Mouse (Mus musculus) spleen, postnatal 10 days (tissue): ENCODE data around the gene Otub1.
A peak's percentile ranks its signal among the peaks of the same experiment; 100 is the strongest.

Experiments
- DNase-seq, 2 experiments: peaks; one replicate each; pipeline ENCODE4 v3.0.0; 2021 to 2022; ENCODE audit warnings: low spot score in 2 of 2

The Otub1 gene

DNA sequence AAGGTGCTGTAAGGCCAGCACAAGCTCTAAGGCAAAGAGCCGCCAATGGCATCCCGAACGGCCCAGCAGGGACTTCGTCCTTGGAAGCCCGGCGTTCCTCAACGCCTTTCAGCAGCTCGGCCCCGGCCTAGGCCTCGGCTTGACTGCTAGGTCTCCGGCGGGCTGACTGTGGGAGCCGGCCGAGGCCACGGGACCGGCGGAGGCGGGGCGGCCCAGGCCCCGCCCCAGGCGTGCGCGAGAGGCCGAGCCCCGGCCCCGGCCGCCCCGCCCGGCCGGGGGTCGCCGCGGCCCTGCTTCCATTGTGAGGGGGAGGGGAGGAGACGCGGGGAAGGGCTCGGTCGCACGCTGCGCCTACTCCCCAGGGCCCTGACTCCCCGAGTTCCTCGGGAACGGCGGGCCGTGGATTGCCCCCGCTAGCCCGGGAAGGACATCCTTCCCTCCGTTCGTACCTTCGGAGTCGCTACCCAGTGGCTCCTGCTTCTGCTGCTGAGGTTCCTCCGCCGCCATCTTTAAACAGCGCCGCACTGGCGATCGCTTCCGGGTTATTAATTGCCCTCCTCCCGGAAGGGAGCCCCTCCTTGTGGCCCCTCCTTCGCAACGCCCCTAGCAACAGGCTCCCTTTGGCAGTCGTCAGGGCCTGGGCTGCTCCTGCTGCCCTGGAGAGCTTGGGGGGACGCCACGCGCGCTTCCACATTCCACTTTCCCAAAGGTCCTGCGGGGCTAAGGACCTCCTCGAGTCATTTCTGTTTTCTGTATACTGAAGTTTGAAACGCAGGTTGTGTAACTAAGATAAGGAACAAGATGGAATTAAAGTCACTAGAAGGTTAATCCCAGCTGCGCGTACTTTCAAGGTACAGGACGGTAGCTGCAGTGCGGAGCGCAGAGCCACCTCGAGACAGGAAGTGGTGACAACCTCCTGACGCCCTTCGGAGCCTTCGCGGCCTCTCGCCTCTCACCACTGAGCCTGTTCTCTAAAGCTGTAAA is at the start of gene Otub1:
Otub1 (minus strand) TSS at position 564 of the 984 bp plus-strand sequence.
- peak; percentile 85 to 95 for DNase-seq

DNA sequence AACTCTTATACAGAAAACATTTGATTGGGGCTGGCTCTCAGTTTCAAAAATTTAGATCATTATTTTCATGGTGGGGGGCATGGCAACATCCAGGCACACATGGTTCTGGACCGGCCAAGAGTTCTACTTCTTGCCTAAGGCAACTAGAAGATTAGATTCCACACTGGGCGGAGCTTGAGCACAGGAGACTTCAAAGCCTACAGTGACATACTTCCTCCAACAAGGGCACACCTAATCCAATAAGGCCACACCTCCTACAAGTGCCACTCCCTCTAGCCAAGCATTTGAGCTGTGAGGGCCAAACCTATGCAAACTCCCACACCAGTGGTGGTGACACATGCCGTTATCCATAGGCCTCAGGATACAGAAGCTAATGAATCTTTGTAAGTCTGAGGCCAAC is 39.9 kb upstream of the Otub1 start:
- DNase-seq: no peak

DNA sequence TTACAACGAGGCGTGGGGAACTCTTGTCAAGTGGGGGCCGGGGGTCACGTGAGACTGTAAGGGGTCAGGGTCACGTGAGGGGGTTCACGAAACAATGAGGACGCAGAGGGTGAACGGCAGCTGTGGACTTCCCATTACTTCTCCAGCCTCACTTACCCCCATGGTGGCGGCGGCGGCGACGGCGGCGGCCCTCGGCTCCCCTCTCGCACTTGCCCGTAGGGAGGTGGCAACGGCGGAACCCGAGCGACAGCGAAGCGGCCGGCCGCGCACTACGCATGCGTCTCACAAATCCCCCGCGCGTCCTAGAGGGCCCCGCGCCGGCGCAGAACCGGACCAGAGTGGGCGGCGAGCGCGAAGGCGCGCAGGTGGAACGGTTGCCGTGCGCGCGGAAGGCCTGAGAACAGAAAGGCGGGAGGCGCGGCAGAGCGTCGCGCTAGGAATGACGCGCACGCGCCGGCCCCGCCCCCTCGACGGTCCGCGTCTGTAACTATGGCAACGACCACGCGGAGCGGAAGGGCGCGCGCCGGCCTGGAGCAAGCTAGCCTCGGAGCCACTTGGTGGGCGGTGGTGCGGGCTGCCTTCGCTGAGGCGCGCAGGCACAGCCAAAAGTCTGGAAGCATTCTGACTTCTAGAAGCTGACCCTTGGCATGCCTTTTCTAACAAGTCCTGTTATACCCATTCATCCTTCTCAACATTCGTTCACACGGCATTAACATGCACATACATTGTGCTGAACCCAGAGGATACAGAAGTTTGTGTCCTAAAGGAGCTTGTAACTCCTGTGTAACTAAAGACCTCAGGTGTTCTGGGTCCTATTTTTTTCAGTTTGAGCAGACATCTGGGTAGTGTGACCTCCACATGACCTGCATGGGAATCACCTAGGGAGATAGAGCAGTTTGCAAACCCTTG is 34.9 kb upstream of the Otub1 start, which contains the start of gene Naa40:
Naa40 (minus strand) TSS at position 402 of the 909 bp plus-strand sequence.
- peak; percentile 84 to 96 for DNase-seq

DNA sequence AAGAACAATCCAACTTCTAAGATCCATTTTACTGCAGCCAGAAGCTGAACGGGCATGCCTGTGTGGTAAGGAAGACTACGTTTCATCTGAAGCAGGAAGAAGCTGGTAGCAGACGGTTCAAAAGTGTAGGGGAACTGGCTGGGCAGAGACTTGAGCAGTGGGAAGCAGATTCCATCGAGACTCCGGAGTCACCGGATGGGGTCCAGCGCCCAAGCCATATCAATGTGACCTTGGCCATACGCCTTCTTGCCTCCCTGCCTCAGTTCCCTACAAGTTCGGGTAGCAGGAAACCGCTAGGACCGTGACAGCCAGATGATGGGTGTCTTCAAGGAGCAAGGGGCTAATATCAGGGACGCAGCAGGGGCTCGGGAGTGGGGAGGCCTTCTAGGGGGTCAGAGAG is 34.2 kb upstream of the Otub1 start:
- DNase-seq: peak in 1 of 2 experiments; percentile 47

DNA sequence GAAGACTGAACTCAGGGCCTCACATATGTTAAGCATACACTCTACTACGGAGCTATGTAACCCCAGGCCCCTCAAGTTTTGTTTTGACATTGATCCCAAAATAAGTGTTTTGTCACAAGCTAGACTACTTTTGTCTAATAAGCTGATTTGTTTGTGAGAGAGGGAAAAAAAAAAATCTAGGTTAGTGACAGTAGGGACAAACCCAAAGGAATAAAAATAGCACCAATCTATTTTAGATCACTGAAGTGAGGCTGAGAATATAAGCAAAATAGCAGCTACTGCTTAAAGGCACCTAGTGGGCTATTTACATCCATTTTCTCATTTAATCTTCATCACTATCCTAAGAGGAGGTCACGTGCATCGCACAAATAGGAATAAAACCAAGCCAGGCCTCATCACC is 33.5 kb upstream of the Otub1 start:
- no peak for DNase-seq

DNA sequence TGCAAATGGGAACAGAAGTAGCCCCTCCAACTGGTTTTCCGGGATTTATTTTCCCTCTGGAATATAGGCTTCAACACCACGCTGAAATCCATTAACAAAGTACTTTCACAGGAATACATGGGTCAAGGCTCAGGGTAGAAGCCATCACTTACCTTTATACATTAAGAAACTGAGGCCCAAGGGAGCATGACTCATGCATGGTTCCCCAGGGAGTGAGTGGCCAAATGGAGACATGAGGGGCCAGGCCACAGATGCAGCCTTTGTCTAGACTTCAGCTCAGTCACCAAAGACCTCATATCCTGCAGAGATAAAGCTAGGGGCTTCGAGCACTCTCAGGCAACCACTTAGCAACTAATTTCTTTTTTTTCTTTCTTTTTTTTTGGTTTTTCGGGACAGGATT is 30.6 kb upstream of the Otub1 start:
- DNase-seq: no peak

DNA sequence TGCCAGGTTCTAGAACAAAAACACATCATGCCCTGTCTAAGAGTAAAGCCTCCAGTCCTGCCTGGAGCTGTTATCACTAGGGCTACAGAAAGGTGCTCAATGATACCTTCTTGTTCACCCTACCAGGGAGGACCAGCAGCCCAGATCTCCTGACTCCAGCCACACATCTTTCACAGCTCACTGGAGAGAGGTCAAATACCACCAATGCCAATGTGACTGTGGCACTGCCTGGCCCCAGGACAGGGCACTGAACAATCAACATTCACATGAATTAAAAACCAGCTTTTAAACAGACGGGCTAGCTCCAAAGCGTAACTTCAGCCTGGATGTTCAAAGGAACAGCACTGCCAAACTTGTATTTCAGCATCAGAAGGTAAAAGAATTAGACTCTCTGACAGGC is 29.9 kb upstream of the Otub1 start:
- no peak for DNase-seq

DNA sequence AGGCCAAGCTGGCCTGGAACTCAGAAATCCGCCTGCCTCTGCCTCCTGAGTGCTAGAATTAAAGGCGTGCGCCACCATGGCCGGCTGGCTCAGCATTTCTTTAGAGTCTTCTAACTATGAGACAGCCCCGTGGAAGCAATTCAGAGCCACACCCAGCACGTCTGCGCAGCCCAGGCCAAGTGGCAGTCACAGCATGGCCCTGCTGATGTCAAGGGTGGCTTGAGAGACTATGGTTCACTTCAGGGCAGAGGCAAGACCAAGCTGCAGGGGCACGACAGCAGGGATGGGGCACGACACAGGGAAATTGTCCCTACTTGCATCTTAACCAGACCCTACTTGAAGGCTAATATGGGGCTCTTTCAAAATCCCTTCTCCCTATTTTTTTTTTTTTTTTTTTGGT is 29.3 kb upstream of the Otub1 start:
- DNase-seq: no peak

DNA sequence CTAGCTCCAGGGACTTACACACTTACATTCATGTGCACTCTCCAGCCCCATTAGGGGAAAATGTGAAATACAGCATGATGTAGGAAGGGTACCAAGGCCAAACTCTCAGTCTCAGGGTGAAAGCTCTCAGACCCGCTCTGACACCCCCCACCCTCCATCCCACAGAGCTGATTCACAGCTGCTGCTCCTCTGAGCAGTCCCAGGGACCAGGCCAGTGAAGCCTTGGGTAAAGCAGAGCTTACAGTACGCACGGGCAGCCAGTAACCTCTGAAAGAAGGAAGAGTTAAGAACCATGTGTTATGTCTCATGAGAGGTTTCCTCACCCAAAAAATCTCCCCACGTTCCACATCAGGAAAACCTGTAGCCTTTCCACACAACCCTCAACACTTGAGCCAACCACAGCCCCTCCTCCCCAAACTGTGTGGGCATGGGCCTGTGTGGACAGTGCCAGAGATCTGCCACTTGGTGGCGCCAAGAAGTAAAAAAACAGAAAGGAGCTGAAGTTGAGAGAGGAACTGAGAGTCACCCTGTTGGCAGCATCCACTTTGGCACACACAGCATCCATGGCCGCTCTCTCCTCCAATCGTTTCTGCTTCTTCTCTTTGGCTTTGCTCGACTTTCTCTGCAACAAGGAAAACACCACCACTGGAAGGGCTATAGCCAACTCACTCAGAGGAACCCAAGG is 28.6 kb upstream of the Otub1 start:
- peak; percentile 54 to 82 for DNase-seq

DNA sequence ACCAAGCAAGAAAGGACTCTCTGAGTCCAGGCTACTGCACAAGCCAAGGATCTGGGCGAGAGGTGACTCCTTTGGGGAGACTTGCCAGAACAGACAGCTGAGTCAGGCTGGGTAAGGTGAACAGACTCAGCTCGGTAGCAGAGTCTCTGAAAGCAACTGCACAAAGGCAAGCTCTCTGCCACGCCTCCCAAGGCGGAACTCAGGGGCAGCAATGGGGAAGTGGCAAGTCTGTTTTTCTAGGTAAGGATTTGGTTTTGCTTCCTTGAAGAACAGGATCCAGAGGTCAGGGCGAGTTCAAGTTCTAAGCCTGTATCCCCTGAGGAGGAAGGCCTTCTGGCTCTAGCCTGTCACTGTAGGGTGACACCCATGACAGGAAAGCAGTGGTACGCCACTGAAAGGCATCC is 20.4 kb upstream of the Otub1 start:
- peak in 1 of 2 experiments; percentile 58 for DNase-seq

DNA sequence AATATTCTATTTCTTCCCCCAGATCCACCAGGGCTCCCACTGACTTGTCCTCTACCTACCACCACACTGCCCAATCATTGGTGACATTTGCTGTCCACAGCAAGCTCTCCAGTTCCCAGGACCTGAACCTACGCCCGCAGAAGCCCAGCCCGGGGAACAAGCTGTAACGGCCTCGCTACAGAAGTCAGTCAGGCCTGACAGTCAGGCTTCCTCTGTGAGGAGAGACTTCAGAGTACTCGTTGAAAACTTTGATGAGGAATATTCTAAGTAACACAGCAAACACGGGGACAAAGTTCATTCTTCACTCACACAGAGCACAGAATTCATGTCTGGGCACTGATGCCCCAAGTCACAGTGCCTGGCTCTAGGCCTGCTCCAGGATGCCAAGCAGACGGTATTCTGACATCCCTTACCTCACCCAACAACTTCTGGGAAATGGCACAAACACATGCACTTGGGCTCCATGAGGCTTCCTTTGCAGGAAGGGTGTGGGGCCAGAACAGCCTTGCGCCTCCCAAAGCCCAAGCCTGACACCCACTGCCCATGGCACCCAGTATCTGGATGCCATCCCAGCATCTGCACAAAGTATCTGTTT is 19.1 kb upstream of the Otub1 start:
- DNase-seq: no peak

DNA sequence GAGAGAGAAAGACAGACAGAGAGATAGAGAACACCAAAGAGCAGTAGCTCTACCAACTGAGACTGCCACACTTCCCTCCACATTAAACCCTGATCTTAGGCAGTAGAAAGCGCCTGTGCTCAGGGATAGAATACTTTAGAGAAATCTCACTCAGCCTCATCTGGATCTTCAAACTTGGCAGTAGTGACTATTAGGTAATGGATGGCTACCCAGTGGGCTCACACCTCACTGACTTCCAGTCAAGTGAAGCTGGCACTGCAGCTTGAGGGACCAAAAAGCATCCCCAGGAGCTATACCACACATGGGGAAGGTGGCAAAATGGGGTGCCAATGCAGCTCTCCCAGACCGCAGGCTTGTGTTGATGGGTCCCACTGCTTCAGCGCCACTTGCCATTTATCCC is 18.1 kb upstream of the Otub1 start:
- DNase-seq: no peak

DNA sequence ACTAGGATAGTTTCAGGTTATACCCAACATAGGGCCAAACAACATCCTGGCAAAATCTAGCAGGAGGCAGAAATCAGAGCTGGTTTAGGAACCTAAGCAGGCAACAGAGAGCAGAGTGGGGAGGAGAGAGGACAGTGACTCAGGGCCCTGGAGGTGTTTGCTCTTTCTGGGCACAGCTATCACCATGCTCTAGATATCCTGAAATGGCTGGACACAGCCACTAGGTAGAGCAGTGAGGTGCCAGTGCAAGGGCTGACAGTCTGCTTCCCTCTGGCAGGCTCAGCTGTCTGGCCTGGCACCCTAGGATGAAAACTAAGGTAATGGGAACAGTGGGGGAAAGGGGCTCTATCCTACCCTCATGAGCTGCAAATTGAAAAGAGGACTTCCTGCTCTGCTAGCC is 17.4 kb upstream of the Otub1 start:
- DNase-seq: no peak

DNA sequence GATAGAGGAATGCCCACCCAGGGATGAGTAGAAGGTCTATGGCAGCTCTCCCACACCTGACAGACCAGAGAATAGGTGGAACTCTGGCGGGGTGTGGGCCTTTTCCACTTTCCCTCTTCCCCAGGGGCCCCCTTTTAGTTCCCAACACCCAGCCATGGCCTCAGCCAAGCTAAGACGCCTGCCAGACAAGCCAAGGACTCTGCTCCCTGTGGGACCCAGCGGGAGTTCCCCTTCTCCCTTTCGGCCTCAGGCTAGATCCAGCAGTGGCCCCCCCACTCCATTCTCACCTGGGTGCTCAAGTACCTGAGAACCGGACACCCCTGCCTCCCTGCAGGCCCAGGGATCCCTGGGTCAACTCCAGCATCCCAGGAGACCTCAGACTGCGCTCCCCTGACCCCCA is 16.1 kb upstream of the Otub1 start:
- DNase-seq: no peak

DNA sequence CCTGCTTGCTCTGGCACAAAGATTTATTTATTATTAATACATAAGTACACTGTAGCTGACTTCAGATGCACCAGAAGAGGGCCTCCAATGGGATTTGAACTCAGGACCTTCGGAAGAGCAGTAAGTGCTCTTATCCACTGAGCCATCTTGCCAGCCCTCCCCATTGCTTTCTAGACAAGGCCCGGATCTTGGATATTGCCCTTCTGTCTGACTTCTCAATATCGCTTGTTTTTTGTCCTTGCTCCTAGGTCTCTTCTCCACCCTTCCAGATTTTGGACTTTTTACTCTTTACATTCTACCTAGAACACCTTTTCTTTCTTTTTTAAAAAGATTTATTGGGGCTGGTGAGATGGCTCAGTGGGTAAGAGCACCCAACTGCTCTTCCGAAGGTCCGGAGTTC is 12.6 kb upstream of the Otub1 start:
- DNase-seq: no peak

DNA sequence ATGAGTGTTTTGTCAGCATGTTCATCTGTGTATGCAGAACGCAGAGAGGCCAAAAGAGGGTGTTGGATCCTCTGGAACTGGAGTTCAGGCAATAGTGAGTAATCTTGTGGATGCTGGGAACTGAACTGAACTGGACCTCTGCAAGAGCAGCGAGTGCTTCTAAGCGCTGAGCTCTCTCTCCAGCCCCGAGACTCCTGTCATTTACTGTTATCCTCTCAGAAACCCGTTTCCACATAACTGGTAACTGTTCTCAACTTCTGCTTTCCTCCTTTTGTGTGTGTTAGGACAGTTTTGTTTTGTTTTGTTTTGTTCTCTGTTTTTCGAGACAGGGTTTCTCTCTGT is 11.8 kb upstream of the Otub1 start:
- DNase-seq: no peak

DNA sequence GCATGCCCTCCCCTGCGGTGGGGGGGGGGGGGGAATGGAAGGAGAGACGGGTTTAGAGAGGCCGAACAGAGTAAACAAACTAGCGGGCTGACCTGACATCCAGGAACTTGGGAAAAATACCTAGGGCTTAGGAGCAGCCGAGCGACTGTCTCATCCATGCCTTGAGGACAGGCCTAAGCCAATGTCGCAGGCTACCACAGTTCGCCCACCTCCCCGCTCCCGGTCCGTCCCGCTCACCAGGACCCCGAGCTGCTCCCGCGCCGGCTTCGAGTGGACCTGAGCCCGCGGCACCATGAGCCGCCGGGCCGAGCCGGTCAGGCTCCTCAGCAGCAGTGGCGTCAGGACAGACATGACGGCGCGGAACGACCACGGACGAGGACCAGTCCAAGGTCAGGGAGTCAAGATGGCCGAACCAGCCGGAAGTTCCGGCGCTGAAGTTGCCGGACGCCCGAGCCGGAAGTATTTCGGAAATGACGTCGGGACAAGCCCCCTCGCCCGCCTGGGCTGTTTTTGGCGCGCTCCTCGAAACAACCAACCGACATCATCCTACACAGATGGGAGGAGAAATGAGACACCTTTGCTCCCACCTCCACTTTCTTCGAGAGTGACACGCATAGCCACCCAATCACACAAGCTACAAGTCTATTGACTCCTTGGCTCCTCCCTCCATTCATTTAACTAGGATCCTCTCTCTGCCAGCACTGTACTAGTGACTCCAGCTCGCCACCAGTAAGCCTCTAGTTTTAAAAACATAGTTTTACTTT is 11.2 kb upstream of the Otub1 start, which contains the start of gene Cox8a:
Cox8a (minus strand) TSS at position 455 of the 764 bp plus-strand sequence.
- DNase-seq: peak; percentile 84 to 94

DNA sequence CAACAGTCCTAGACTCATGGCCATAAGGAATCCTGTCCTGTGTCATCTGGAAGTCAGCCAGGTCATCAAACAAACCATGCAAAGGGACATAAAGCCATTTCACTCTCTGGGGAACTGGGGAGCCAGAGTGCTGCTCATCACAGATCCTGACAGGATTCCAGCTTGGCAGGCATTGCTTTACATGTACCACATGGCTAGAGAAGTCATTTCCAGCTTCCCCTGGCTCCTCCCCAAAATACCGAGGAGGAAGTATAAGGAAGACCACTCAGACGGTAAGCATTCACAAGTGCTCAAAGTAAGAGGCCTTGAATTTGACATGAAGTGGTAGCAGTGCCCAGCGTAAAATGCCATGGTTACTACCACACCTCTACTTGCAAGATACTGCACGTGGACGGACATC is 8.4 kb upstream of the Otub1 start:
- no peak for DNase-seq

DNA sequence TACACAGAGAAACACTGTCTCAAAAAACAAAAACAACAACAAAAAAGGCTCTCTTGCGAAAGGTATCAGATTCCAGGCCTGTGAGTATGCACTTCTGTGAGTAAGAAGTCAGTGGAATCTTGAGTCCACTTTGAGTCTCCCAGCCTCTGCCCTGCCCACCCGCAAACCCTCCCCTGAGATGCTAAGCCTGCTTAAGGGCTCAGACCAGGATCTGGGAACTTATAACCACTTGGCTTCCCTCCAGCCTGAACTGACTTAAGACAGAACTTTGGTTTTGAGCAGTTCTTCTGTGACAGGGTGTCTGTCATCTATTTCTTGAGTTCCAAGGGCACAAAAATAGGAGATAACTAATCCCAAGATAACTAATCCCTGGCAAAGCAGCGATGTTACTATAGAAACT is 6.9 kb upstream of the Otub1 start:
- DNase-seq: no peak

DNA sequence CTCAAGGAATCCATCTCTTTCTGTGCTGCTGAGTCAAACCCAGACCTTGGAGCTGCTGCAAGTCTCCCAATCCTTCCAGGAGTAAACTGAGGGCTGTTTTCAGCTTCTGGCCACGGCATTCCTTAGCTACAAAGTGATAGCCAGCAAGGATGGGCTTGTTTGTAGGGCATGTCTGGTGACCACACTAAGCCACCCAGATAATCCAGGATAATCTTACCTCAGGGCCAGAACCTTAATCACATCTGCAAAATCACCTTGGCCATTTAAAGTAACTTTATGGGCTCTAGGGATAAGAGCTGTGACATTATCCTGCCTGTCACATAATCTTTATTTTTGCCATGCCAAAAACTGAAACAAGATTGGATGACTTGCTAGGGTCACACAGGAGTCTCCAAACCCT is 6.1 kb upstream of the Otub1 start:
- DNase-seq: no peak
